Mouse (Mus musculus) midbrain, embryonic 16.5 days (tissue): ENCODE data around the gene Tmem269. TPM values are rescaled to one million over a fixed set of nuclear protein-coding genes. Genes with fewer than 3 reads are reported as not detected.

Source experiments
- ATAC-seq: fragments of 200-750 bp; cut with Nextera tagmentation; 2 replicates; pipeline ENCODE4 v1.8.0; 2017; ENCODE audit warnings: moderate TSS enrichment
- H3K27ac ChIP-seq: fragments of 300-500 bp; sonication (generic); 2 replicates; pipeline ENCODE4 v1.5.1; 2014; ENCODE audit warnings: mild to moderate bottlenecking, low read length, mixed read lengths
- H3K27me3 ChIP-seq: fragments of 300-500 bp; sonication (generic); 2 replicates; pipeline ENCODE4 v1.6.1; 2014; ENCODE audit warnings: low read depth, low read length, mixed read lengths; ENCODE audit not compliant: control insufficient read depth, insufficient read depth
- H3K36me3 ChIP-seq: fragments of 300-500 bp; sonication (generic); 2 replicates; pipeline ENCODE4 v1.6.1; 2014; ENCODE audit warnings: mild to moderate bottlenecking, low read length, moderate library complexity, mixed read lengths; ENCODE audit not compliant: control insufficient read depth, insufficient read depth
- H3K4me1 ChIP-seq: fragments of 300-500 bp; sonication (generic); 2 replicates; pipeline ENCODE4 v1.6.1; 2014; ENCODE audit warnings: mild to moderate bottlenecking, low read length, mixed read lengths; ENCODE audit not compliant: control insufficient read depth, insufficient read depth
- H3K4me2 ChIP-seq: fragments of 300-500 bp; sonication (generic); 2 replicates; pipeline ENCODE4 v1.6.1; 2014; ENCODE audit warnings: mild to moderate bottlenecking, low read length, mixed read lengths
- H3K4me3 ChIP-seq: fragments of 300-500 bp; sonication (generic); 2 replicates; pipeline ENCODE4 v1.5.1; 2014; ENCODE audit warnings: low read depth, mild to moderate bottlenecking, low read length, moderate library complexity, mixed read lengths
- H3K9ac ChIP-seq: fragments of 300-500 bp; sonication (generic); 2 replicates; pipeline ENCODE4 v1.6.1; 2014; ENCODE audit warnings: low read depth, low read length, mixed read lengths
- H3K9me3 ChIP-seq: fragments of 300-500 bp; sonication (generic); replicated peaks from 2 replicates; pipeline ENCODE4 v1.6.1; 2014; ENCODE audit warnings: mild to moderate bottlenecking, low read length, mixed read lengths; ENCODE audit not compliant: control insufficient read depth, poor library complexity, severe bottlenecking
- WGBS: fragments of 180-500 bp; shearing (Covaris S2); extraction: QIAGEN DNeasy Blood & Tissue Kit; methylation state at CpG from one replicate; pipeline ENCODE4 v1.1.7; 2014; 5-methylcytosine and 5-hydroxymethylcytosine counted together
- polyA plus RNA-seq: library from polyadenylated mRNA; unstranded; fragments of >200 nt; fragmentation: Nextera tagmentation; extraction: Ambion mirVana; gene quantifications from 2 replicates; pipeline ENCODE4 v1.2.1, GENCODE M21; 2015

The Tmem269 gene
- polyA plus RNA-seq, 1 experiment from 2014 or later, result 0.44 TPM

DNA sequence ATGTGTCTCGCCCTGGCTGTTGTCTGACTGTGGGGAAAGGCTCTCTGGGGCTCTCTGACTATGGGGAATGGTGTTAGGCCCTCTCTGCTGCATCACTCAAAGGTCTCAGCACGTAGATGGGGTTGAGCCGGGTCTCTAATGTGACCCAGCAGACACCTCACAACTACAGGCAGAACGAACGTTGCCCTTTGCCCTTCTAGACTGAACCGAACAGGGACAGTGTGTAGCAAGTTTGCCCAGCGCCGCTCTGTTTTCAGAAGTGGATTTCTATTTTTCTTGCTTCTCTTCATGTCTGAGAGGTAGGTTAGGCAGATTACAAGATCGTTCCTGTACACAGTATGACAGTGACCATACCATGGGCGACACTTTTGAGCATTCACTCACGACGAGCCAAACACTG, 24.6 kb upstream of the Tmem269 start:
- Histone ChIP-seq H3K4me1 (0 out of 2 replicates have a peak, but pooled peaks cover 4% of the 10 kb centered on the region), H3K9ac (no peak overlapping the region), H3K27me3 (no peaks in the 10 kb centered on the region), H3K36me3 (peaks cover 16% of the 10 kb centered on the region; the same call in 1 of the 2 replicates), H3K27ac (no peak overlapping the region), H3K4me3 (no peak overlapping the region), H3K9me3 (no peaks in the 10 kb centered on the region), H3K4me2 (no peak overlapping the region)
- WGBS, result 93% methylated on average over 12 of the region's 12 CpGs
- ATAC-seq, result no peak

DNA sequence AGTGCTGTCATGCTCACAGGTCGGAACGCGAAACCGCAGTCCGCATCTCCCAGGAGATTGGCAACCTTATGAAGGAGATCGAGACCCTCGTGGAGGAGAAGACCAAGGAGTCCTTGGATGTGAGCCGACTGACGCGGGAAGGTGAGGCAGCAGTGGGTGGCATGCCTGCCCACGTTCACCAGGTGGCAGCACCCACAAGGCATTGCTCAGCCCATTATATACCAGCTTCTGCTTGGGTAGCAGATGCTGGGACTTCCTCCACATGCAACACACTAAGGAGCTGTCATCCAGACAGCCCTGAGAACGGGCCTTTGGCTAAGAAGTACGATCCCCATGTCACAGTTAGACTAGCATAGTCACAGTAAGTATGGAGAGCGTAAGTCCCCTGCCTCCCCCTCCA, 23.6 kb upstream of the Tmem269 start:
- peaks cover 16% of the 10 kb centered on the region for H3K36me3 ChIP-seq
- ATAC-seq, result no peak
- no peak overlapping the region for H3K4me3 ChIP-seq
- H3K4me1 ChIP-seq, result 0 out of 2 replicates have a peak, but pooled peaks cover 4% of the 10 kb centered on the region
- H3K9ac ChIP-seq, result no peak overlapping the region
- 89% methylated on average over 14 of the region's 14 CpGs for WGBS
- no peak overlapping the region for H3K4me2 ChIP-seq
- no peaks in the 10 kb centered on the region for H3K27me3 ChIP-seq
- H3K27ac ChIP-seq, result no peak overlapping the region
- no peaks in the 10 kb centered on the region for H3K9me3 ChIP-seq

DNA sequence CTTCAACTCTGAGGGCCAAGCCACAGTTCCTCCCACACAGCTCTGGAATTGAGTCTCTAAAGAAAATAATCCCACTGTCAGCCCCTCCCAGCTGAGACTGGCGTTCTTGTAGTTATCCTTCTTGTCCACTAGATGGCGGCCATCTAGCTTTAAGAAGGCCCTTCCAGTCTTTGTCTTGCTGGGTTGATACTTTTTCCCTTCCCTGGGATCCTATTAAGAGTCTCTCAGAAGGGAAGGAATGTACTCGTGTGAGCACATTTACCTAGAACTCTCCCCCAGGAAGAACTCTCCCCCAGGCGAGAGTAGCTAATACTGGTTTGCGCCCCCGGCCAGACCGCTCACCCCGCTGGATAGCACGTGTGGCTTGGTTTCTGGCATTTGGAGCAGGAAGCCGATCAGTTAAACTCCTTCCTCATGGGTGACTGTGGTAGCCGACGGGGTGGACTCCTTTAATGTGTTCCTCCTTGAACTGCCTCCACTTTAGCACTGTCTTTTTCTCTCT, 21.2 kb upstream of the Tmem269 start:
- Histone ChIP-seq H3K4me1 (peaks cover 8% of the 10 kb centered on the region), H3K9me3 (no peaks in the 10 kb centered on the region), H3K27me3 (no peaks in the 10 kb centered on the region), H3K4me2 (peak overlapping the region; percentile 31), H3K9ac (peak overlapping the region; percentile 31; the same call in 1 of the 2 replicates), H3K27ac (peak overlapping the region; percentile 74), H3K4me3 (no peak overlapping the region), H3K36me3 (peaks cover 16% of the 10 kb centered on the region)
- 44% methylated on average over 12 of the region's 12 CpGs for WGBS
- peak; percentile 69 for ATAC-seq

DNA sequence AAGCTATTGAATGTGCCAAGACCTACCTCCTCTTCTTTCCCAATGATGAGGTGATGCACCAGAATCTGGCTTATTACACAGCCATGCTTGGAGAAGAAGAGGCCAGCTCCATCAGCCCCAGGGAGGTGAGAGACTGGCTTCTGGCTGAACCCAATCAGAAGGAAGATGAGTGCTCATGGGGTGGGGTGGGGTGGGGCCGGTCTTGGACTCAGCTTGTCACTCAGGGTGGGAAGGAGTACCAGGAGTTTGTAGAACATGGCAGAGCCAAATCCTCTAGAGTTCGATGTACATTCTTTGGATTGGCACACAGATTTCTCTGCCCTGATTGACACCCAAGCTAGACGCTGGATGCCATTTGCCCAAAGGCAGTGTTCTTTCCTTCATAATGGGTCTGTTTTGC, 20.6 kb upstream of the Tmem269 start:
- Histone ChIP-seq H3K27ac (no peak overlapping the region), H3K9me3 (no peaks in the 10 kb centered on the region), H3K36me3 (peaks cover 16% of the 10 kb centered on the region), H3K27me3 (no peaks in the 10 kb centered on the region), H3K9ac (no peak overlapping the region), H3K4me2 (no peak overlapping the region), H3K4me1 (peaks cover 13% of the 10 kb centered on the region), H3K4me3 (no peak overlapping the region)
- ATAC-seq, result no peak
- 70% methylated on average over 3 of the region's 3 CpGs for WGBS

DNA sequence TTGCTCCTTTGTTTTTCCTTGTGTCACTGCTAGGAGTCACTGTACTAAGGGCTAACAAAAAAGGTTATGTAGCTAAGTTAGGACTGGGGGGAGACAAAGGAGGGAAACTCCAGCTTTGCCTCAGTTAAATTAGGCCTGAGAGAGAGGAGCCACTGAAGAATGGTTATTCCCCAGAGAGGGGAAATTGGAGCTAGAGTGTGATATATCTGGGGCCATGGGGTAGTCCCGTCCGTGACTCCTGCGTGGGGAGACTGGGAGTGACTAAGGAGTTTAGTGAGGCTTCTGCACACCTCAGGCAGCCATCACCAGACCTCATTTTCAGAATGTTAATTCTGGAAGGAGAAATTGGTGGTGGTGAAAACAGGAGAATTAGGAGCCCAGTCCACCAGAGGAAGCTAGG, 16.3 kb upstream of the Tmem269 start:
- Histone ChIP-seq H3K4me2 (peak overlapping the region; percentile 93), H3K36me3 (no peaks in the 10 kb centered on the region; the same call in 1 of the 2 replicates), H3K9ac (no peak overlapping the region; the same call in 1 of the 2 replicates), H3K27me3 (no peaks in the 10 kb centered on the region), H3K4me3 (peak overlapping the region; percentile 86), H3K27ac (no peak overlapping the region), H3K4me1 (peaks cover 16% of the 10 kb centered on the region), H3K9me3 (no peaks in the 10 kb centered on the region)
- no peak for ATAC-seq
- 83% methylated on average over 3 of the region's 3 CpGs for WGBS

DNA sequence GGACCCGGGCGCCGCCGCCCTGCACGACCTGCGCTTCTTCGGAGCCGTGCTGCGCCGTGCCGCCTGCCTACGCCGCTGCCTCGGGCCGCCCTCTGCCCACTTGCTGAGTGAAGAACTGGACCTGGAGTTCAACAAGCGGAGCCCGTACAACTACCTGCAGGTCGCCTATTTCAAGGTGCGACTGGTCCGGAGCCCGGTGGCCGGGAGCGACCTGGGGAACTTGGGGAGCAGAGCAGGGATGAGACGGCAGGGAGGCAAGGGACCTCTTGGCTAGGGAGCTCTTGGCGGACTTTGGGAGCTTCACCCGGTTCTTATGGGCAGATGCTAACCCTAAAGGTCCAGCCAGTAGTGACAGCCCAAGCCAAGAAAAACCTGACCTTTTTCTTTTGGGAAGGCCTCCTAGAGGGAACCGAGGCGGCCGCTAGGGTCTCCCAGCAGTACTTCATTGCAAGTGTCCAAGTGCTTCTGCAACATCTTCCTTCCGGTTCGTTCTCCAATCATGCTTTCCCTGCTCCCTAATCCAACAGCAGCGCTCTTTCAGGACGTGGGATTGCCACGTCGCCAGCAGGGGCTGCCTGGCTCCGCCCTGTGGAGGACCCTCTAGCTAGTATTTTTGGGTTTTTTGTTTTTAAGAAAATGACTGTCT, 15.4 kb upstream of the Tmem269 start:
- no peaks in the 10 kb centered on the region; the same call in 1 of the 2 replicates for H3K36me3 ChIP-seq
- H3K4me2 ChIP-seq, result peak overlapping the region; percentile 93
- H3K9me3 ChIP-seq, result no peaks in the 10 kb centered on the region
- H3K4me1 ChIP-seq, result peaks cover 14% of the 10 kb centered on the region
- H3K27me3 ChIP-seq, result no peaks in the 10 kb centered on the region
- 0% methylated on average over 36 of the region's 36 CpGs for WGBS
- ATAC-seq, result peak; percentile 61
- H3K4me3 ChIP-seq, result peak overlapping the region; percentile 86
- peak overlapping the region; percentile 80 for H3K9ac ChIP-seq
- H3K27ac ChIP-seq, result peak overlapping the region; percentile 75

DNA sequence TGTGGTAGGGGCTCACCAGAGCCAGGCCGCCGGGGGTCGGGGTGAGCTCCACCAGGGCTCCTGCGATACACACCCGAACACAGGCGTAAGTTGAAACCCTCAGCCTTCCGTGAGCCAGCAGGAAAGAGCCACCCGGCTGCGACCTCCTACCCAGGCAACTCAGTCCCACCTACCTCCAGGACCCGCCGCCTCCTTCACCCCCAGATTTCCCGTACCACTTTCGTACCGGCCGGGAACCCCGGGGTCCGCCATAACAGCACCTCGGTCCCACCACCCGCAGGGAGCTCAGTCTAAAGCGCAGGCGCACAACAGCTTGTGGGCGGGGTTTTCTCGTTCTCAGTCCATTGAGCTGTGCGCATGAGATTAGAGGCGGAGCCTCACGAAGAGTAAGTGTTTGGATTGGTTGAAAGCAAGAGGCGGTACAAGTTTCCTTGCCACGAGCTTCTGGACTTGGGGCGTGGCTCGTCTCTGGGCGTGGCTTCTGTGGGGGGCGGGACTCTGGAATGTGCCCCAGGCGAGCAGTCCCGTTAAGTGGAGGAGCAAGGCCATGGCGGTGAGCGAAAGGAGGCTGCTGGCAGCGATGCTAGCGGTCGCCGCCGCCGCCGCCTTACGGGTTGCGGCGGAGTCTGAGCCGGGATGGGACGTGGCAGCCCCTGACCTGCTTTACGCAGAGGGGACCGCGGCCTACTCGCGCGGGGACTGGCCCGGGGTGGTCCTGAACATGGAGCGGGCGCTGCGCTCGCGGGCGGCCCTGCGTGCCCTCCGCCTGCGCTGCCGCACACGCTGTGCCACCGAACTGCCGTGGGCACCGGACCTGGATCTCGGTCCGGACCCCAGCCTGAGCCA, 14.6 kb upstream of the Tmem269 start, which contains the start of the genes AU022252 and P3h1:
Gene AU022252, minus strand, starts transcription at position 303 of the 846 bp plus-strand sequence.
Gene P3h1, plus strand, starts transcription at position 506 of the 846 bp plus-strand sequence.
- Histone ChIP-seq H3K27ac (peak within 1 kb of the TSS; percentile 75), H3K36me3 (no peaks in the 10 kb centered on the region; the same call in 1 of the 2 replicates), H3K4me1 (peaks cover 14% of the 10 kb centered on the region), H3K4me2 (peak within 1 kb of the TSS; percentile 93), H3K27me3 (no peaks in the 10 kb centered on the region), H3K4me3 (peak within 1 kb of the TSS; percentile 86), H3K9ac (peak within 1 kb of the TSS; percentile 81), H3K9me3 (no peaks in the 10 kb centered on the region)
- ATAC-seq, result peak; percentile 95
- 0% methylated on average over 66 of the region's 71 CpGs for WGBS

DNA sequence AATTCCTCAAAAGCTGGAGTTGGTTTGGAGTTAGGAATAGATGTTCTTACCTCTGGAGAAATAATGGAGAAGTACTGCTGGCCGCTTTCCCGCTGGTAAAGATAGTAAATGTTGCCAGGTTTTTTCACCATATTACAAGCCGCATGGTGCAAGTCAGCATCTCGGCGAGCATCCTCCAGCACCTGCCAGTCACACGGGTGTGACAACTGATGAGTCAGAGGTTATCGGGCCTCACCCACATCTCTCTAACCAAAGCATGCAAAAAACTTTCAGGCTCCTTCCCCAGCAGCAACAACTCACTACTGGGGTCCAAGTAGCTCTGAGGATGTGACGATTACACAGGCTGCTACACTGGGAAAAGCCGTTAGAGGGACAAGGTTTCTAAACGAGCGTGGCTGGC, 8.7 kb upstream of the Tmem269 start:
- WGBS, result 94% methylated on average over 11 of the region's 11 CpGs
- H3K36me3 ChIP-seq, result peaks cover 25% of the 10 kb centered on the region

More for the DNA sequence above, 8.7 kb upstream of the Tmem269 start:
- H3K4me2 ChIP-seq, result no peak overlapping the region
- no peaks in the 10 kb centered on the region for H3K9me3 ChIP-seq
- H3K4me3 ChIP-seq, result no peak overlapping the region
- H3K27ac ChIP-seq, result no peak overlapping the region
- H3K27me3 ChIP-seq, result no peaks in the 10 kb centered on the region
- H3K9ac ChIP-seq, result no peak overlapping the region
- H3K4me1 ChIP-seq, result peaks cover 3% of the 10 kb centered on the region
- ATAC-seq, result no peak
